Mouse (Mus musculus): ENCODE measurements around the gene Bex1. TPM values are rescaled to one million over a fixed set of nuclear protein-coding genes. Genes with fewer than 3 reads are reported as not detected.

Bex1 gene
- polyA plus RNA-seq, 1 experiment: not detected

- H3K79me3 ChIP-seq (ENCODE audit: low read depth): peaks cover 4% of the 10 kb centered on the region
- peak within 1 kb of the TSS; percentile 48 for H3ac ChIP-seq (ENCODE audit: control insufficient read depth, insufficient read length, low read depth)
- no peaks in the 10 kb centered on the region for H3K36me3 ChIP-seq (ENCODE audit: control insufficient read depth, insufficient read depth)
- peak within 1 kb of the TSS; percentile 52 for H3K4me3 ChIP-seq (ENCODE audit: insufficient read depth, poor library complexity, severe bottlenecking)
- H3K79me2 ChIP-seq (ENCODE audit: control insufficient read depth, insufficient read depth): peaks cover 9% of the 10 kb centered on the region
- TF ChIP-seq FOSL1 (IDR thresholded peaks at IDR 0.05; ENCODE audit: insufficient read depth, low read length, poor library complexity, severe bottlenecking) (no peak), CTCF (IDR thresholded peaks at IDR 0.05; ENCODE audit: control insufficient read depth, insufficient read depth, insufficient read length) (no peak), USF1 (IDR thresholded peaks at IDR 0.05; ENCODE audit: low read depth) (peak; percentile 77)
- H3K27me3 ChIP-seq (ENCODE audit: control insufficient read depth, insufficient read depth, insufficient read length): no peaks in the 10 kb centered on the region
Observed at GRCm38 (mm10) chrX:136244574-136245229, 29.4 kb upstream of the Bex1 start, which contains the start of gene Tceal9. Gene Tceal9, plus strand, starts transcription at chrX:136245079.

DNA sequence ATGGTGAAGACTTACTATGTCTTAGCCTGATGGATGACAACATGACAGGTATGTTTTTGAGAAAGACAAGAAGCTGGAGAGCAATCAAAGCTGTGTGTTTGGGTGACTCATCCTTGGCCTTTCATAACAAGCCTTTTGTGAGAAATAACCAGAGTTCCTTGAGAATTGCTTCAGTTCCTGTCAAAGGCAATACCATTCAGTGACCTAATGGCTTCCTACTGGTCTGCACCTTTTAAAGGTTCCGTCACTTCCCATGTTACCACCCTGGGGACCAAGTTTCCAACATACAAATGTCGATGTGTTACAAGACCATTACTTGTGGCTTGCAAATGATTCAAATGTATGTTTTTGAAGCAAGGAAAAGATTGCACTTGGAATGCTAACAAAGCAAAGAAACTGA lies 27.9 kb upstream of the Bex1 start:
- no peak for TF ChIP-seq CEBPB (IDR thresholded peaks at IDR 0.05; ENCODE audit: low read depth)
- no peak for TF ChIP-seq CTCF (IDR thresholded peaks at IDR 0.05; ENCODE audit: control insufficient read depth, insufficient read depth, insufficient read length)
- no peak for TF ChIP-seq MYOD1 (IDR thresholded peaks at IDR 0.05; ENCODE audit: control insufficient read depth, insufficient read length, low read depth)
- TF ChIP-seq USF1 (IDR thresholded peaks at IDR 0.05; ENCODE audit: low read depth): no peak
- no peak for TF ChIP-seq MYOG (IDR thresholded peaks at IDR 0.05; ENCODE audit: control insufficient read depth, extremely low read depth, insufficient read length)
- TF ChIP-seq FOSL1 (IDR thresholded peaks at IDR 0.05; ENCODE audit: insufficient read depth, low read length, poor library complexity, severe bottlenecking): no peak
- no peak for TF ChIP-seq MAX (IDR thresholded peaks at IDR 0.05)
- H3K4me3 ChIP-seq (ENCODE audit: insufficient read depth, poor library complexity, severe bottlenecking): no peak overlapping the region
- H3K79me3 ChIP-seq (ENCODE audit: low read depth): peaks cover 4% of the 10 kb centered on the region
- no peaks in the 10 kb centered on the region for H3K36me3 ChIP-seq (ENCODE audit: control insufficient read depth, insufficient read depth)
- no peak overlapping the region for H3ac ChIP-seq (ENCODE audit: control insufficient read depth, insufficient read length, low read depth)
- no peaks in the 10 kb centered on the region for H3K27me3 ChIP-seq (ENCODE audit: control insufficient read depth, insufficient read depth, insufficient read length)
- H3K79me2 ChIP-seq (ENCODE audit: control insufficient read depth, insufficient read depth): peaks cover 9% of the 10 kb centered on the region

GRCm38 (mm10) chrX:136238118-136238517 lies 22.8 kb upstream of the Bex1 start:
- Histone ChIP-seq H3ac (ENCODE audit: control insufficient read depth, insufficient read length, low read depth) (no peak overlapping the region), H3K4me3 (ENCODE audit: insufficient read depth, poor library complexity, severe bottlenecking) (no peak overlapping the region), H3K79me3 (ENCODE audit: low read depth) (no peaks in the 10 kb centered on the region), H3K36me3 (ENCODE audit: control insufficient read depth, insufficient read depth) (no peaks in the 10 kb centered on the region), H3K79me2 (ENCODE audit: control insufficient read depth, insufficient read depth) (no peaks in the 10 kb centered on the region), H3K27me3 (ENCODE audit: control insufficient read depth, insufficient read depth, insufficient read length) (no peaks in the 10 kb centered on the region)
- TF ChIP-seq MYOG (IDR thresholded peaks at IDR 0.05; ENCODE audit: control insufficient read depth, extremely low read depth, insufficient read length) (no peak), CTCF (IDR thresholded peaks at IDR 0.05; ENCODE audit: control insufficient read depth, insufficient read depth, insufficient read length) (no peak), MAX (IDR thresholded peaks at IDR 0.05) (no peak), MYOD1 (IDR thresholded peaks at IDR 0.05; ENCODE audit: control insufficient read depth, insufficient read length, low read depth) (no peak), CEBPB (IDR thresholded peaks at IDR 0.05; ENCODE audit: low read depth) (no peak), USF1 (IDR thresholded peaks at IDR 0.05; ENCODE audit: low read depth) (no peak), FOSL1 (IDR thresholded peaks at IDR 0.05; ENCODE audit: insufficient read depth, low read length, poor library complexity, severe bottlenecking) (no peak)

GRCm38 (mm10) chrX:136227768-136228167 lies 12.5 kb upstream of the Bex1 start:
- H3K27me3 ChIP-seq (ENCODE audit: control insufficient read depth, insufficient read depth, insufficient read length): no peaks in the 10 kb centered on the region
- no peak overlapping the region for H3ac ChIP-seq (ENCODE audit: control insufficient read depth, insufficient read length, low read depth)
- no peak overlapping the region for H3K4me3 ChIP-seq (ENCODE audit: insufficient read depth, poor library complexity, severe bottlenecking)
- H3K36me3 ChIP-seq (ENCODE audit: control insufficient read depth, insufficient read depth): no peaks in the 10 kb centered on the region
- TF ChIP-seq CTCF (IDR thresholded peaks at IDR 0.05; ENCODE audit: control insufficient read depth, insufficient read depth, insufficient read length) (no peak), USF1 (IDR thresholded peaks at IDR 0.05; ENCODE audit: low read depth) (no peak), MYOD1 (IDR thresholded peaks at IDR 0.05; ENCODE audit: control insufficient read depth, insufficient read length, low read depth) (no peak), MAX (IDR thresholded peaks at IDR 0.05) (no peak), CEBPB (IDR thresholded peaks at IDR 0.05; ENCODE audit: low read depth) (no peak), FOSL1 (IDR thresholded peaks at IDR 0.05; ENCODE audit: insufficient read depth, low read length, poor library complexity, severe bottlenecking) (no peak), MYOG (IDR thresholded peaks at IDR 0.05; ENCODE audit: control insufficient read depth, extremely low read depth, insufficient read length) (no peak)
- H3K79me2 ChIP-seq (ENCODE audit: control insufficient read depth, insufficient read depth): no peaks in the 10 kb centered on the region
- H3K79me3 ChIP-seq (ENCODE audit: low read depth): no peaks in the 10 kb centered on the region

DNA sequence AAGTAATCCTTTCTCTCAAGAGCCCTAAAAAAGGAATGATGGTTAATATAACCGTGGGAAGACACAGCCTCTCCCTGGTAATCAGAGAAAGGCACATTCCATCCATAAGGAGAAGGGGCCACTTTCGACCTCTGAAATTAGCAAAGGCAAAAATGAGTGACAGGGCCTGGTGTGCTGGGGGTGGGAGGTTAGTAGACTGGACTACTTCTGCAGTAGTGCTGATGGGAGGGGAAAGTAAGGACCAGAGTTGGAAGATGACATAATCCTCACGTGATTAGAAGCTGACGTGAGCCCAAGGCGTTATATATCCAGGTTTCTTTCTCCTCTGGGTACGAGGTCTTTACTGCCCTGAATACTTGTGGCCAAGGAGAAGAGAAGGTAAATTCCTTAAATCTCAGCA lies 8.4 kb upstream of the Bex1 start:
- Histone ChIP-seq H3K27me3 (ENCODE audit: control insufficient read depth, insufficient read depth, insufficient read length) (no peaks in the 10 kb centered on the region), H3K4me3 (ENCODE audit: insufficient read depth, poor library complexity, severe bottlenecking) (no peak overlapping the region), H3ac (ENCODE audit: control insufficient read depth, insufficient read length, low read depth) (no peak overlapping the region), H3K79me2 (ENCODE audit: control insufficient read depth, insufficient read depth) (no peaks in the 10 kb centered on the region), H3K79me3 (ENCODE audit: low read depth) (no peaks in the 10 kb centered on the region), H3K36me3 (ENCODE audit: control insufficient read depth, insufficient read depth) (no peaks in the 10 kb centered on the region)
- TF ChIP-seq USF1 (IDR thresholded peaks at IDR 0.05; ENCODE audit: low read depth) (peak; percentile 14), CEBPB (IDR thresholded peaks at IDR 0.05; ENCODE audit: low read depth) (no peak)

GRCm38 (mm10) chrX:136216303-136216702 lies 990 bp upstream of the Bex1 start:
- Histone ChIP-seq H3K36me3 (ENCODE audit: control insufficient read depth, insufficient read depth) (no peaks in the 10 kb centered on the region), H3ac (ENCODE audit: control insufficient read depth, insufficient read length, low read depth) (no peak overlapping the region), H3K4me3 (ENCODE audit: insufficient read depth, poor library complexity, severe bottlenecking) (no peak overlapping the region), H3K27me3 (ENCODE audit: control insufficient read depth, insufficient read depth, insufficient read length) (no peaks in the 10 kb centered on the region), H3K79me2 (ENCODE audit: control insufficient read depth, insufficient read depth) (no peaks in the 10 kb centered on the region), H3K79me3 (ENCODE audit: low read depth) (no peaks in the 10 kb centered on the region)
- TF ChIP-seq MYOD1 (IDR thresholded peaks at IDR 0.05; ENCODE audit: control insufficient read depth, insufficient read length, low read depth) (no peak), USF1 (IDR thresholded peaks at IDR 0.05; ENCODE audit: low read depth) (no peak), MAX (IDR thresholded peaks at IDR 0.05) (no peak), CEBPB (IDR thresholded peaks at IDR 0.05; ENCODE audit: low read depth) (no peak), CTCF (IDR thresholded peaks at IDR 0.05; ENCODE audit: control insufficient read depth, insufficient read depth, insufficient read length) (no peak), FOSL1 (IDR thresholded peaks at IDR 0.05; ENCODE audit: insufficient read depth, low read length, poor library complexity, severe bottlenecking) (no peak), MYOG (IDR thresholded peaks at IDR 0.05; ENCODE audit: control insufficient read depth, extremely low read depth, insufficient read length) (no peak)

All from C2C12 (cell line).